Mouse (Mus musculus) thymus, adult 2 months (tissue): ENCODE results near the gene Smad9.

Experiments
- CTCF ChIP-seq: fragments of 200-500 bp; IDR thresholded peaks from 2 replicates; pipeline ENCODE4 v1.5.1; 2012; ENCODE audit warnings: mild to moderate bottlenecking, control low read depth, low read length, moderate library complexity, borderline replicate concordance; ENCODE audit not compliant: control insufficient read depth, poor library complexity, insufficient read depth; ENCODE audit errors: extremely low read depth
- POLR2A ChIP-seq: fragments of 200-500 bp; IDR thresholded peaks from 2 replicates; pipeline ENCODE4 v1.6.1; 2012; ENCODE audit warnings: mild to moderate bottlenecking, low read length, control low read depth, moderate library complexity; ENCODE audit not compliant: control insufficient read depth, poor library complexity, insufficient read depth; ENCODE audit errors: extremely low read depth

- TF ChIP-seq CTCF (no peak), POLR2A (no peak)
Measured at GRCm38 (mm10) chr3:54811616-54812015, 56.2 kb downstream of the Smad9 start.
